Mouse (Mus musculus) right cerebral cortex, adult 18-20 months (tissue): Measurements from ENCODE around the gene Gnas.
A peak's percentile ranks its signal among the peaks of the same experiment; 100 is the strongest.
"Not testable (repeated sequence)": the region's sequence is repeated elsewhere in the genome, so short reads cannot be mapped to it uniquely, and the experiment has no call there.

Experiments
- DNase-seq: peaks from one replicate; pipeline ENCODE4 v3.0.0; 2022; ENCODE audit warnings: mixed read lengths

The Gnas gene

DNA sequence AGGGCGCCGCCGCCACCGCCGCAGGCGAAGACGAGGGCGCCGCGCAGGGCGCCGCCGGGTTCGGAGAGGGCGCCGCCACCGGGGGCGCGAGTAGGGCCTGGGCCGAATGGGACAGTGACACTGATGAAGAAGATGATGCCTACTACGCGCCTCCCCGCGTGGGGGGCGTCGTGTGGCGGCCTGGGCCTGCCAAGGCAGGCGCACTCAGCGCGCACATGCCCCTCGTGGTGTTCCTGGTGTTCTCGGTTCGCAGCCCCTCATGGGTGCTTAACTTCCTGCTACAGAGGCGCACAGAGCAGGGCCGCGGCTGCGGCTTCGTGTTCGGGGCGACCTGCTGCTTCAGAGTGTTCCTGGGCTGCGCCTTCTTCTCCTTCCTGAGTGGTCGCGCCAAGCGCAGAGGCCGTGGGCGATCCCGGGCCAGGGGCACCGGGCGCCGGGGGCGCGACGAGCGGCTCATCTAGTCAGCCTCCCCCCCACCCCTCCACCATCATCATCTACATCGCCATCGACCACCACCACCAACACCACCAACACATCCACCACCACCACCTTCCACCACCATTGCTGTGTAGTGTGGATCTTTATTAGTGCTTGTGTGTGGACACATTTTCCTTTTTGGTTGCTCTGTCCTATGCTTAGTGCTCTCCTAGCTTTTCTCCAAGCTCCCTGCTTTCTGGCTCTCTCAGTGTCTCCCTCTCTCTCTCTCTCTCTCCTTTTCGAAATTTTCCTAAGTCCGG lies 45.0 kb downstream of the Gnas start:
- no peak for DNase-seq

DNA sequence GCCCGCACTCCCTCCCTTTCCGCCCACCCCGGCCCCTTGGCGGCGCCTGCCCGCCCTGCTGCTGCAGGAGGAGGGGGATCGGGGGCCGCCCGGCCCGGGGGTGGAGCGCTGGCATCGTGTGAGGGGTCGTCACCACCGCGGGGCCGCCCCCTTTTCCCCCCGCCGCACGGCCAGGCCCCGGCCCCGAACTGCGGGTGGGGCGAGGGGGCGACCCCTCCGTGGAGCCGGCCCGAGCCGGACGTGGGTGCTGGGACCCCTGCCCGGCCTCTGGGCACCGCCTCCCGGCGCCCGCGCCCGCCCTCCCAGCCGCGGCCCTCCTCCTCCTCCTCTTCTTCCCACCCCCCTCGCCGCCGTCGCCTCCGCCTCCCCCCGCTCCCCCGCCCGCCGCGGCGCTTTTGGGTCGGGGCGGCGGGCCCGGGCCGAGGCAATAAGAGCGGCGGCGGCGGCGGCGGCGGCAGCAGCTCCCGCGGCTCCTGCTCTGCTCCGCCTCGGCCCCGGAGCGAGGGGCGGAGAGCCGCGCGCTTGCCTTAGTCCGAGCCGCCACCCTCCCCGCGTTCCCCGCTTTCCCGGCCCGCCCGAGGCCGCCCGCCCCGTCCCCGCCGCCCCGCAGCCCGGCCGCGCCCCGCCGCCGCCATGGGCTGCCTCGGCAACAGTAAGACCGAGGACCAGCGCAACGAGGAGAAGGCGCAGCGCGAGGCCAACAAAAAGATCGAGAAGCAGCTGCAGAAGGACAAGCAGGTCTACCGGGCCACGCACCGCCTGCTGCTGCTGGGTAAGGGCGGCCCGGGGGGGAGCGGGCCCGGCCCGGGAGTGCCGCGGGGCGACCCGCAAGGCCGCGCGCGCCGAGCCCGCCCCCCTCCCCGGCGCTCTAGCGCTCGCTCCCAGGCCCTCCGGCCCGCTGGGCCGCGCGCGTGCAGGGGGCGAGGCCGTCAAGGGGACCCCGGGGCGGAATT lies 45.8 kb downstream of the Gnas start:
- DNase-seq: peak; percentile 72

DNA sequence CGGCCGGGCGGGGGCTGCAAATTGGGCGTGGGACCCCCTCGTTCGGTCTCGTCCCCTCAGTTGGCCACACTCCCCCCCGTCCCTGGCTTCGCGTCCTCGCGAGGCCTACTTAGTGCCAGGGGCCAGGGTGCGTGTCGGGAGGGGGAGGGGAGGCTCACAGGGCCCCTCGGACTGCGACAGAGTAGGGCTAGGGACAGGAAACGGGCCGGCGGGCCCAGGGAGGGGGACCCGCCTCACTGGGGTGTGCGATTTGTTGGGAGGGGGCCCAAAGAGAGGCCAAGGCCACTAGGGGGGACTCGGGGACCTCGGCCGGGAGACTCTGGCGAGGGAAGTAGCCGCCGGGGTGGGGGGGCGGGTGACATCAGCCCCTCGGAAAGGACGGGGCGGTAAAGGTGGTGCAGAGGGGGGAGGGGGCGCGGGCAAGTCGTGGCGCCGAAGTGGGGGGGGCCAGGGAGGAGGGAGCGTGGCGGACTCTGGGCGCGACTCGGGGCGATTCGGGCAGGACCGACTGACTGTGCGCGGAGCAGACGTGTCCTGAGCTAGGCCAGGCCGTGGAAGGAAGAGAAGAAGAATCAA lies 46.6 kb downstream of the Gnas start:
- peak; percentile 55 for DNase-seq

DNA sequence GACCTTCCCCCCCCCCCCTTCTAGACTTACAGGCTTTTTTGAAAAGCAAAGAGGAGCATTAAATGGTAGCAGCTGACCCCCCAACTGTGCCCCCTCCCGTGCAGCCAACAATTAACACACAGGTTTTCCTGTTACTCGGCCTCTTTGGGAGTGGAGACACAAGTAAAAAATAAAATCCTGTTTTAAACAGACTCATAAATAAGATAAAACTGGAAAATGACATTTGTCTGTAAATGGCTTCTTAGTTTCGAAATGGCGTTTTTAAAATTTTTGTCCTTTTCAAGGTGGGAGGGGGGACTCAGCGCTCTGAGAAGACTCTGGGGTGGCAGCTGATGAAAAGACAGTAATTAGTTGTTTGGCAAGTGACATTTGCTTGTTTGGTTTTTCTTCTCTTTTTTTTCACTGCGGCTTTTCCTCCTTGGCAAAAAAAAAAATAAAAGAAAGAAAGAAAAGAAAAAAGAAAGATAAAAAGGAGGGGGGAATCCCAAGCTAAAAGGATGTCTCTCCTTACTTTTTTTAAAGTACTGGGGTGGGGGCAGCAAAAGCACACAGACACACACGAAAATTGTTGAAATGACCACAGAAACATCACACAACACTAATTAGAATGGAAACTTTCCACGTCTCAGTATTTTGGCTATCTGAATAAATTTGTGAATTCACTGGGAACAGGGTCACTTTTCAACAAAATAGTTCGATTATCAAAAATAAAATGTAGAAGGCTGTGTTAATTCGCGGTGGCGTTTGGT lies 47.3 kb downstream of the Gnas start:
- DNase-seq: no peak

DNA sequence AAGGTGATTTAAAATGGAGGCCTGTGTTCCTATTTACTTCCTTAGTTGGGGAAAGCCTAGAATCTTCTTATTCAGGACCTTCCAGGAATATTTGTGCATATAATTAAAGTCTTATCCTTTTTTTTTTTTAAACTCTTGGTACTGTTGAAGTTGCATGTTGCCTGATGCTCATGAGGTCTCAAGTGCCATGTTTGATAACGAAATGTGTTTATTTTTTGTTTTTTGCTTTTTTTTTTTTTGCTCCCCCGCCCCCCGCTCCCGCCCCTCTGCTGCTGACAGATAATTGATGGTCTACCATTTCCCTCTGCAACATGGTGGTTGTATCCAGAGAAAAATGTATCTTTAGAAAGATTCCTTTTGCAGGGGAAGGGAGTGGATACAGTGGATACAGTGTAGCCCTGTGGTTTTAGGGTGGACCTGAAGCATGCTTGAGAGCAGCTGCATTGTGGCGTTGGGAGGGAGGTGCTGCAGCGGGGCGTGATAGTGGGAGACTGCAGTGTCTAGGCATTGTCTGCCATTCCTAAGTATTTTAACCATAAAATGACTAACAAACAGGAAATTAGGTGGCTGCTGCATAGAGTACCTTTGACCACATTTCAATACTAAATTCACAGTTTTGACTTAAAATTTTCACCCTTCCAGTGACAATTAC lies 49.2 kb downstream of the Gnas start:
- DNase-seq: no peak

DNA sequence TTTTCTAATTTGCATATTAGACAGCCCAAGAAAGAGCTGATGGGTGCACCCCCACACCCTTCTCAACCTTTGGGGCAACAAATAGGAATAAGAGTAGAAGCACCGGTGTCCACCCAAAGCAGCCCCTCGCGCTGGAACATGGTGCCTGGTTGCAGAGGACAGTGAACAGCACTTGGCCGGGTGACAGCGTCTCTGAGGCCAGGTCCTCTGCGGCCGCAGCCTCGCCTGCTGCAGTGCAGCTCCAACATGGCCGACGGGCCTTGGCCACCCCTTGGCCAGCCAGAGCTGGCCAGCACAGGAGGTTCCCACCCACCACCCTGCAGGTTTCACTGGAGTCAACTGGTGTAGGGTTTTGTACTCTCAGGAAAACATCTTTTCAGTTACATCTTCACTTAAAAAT lies 50.3 kb downstream of the Gnas start:
- DNase-seq: no peak

DNA sequence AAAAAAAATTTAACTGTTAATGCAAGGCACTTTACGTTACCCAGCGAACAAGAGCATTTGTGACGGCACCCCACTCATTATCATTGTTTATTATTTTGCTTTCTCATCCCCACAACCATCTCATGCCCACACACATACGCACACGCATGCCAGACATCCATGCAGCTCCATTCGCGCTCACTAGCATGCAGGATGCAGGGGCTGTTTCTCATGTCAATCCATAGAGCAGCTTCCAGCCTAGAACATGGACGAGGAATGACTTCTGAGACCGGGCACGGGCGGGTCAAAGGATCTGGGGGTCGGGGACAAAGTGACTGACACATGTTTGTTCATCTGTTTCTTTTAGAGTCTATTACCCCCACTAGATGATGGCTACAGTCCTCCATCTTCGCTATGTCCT lies 53.2 kb downstream of the Gnas start:
- DNase-seq: no peak

GRCm38 (mm10) chr2:174339701-174340100 lies 55.6 kb downstream of the Gnas start:
- DNase-seq: no peak

DNA sequence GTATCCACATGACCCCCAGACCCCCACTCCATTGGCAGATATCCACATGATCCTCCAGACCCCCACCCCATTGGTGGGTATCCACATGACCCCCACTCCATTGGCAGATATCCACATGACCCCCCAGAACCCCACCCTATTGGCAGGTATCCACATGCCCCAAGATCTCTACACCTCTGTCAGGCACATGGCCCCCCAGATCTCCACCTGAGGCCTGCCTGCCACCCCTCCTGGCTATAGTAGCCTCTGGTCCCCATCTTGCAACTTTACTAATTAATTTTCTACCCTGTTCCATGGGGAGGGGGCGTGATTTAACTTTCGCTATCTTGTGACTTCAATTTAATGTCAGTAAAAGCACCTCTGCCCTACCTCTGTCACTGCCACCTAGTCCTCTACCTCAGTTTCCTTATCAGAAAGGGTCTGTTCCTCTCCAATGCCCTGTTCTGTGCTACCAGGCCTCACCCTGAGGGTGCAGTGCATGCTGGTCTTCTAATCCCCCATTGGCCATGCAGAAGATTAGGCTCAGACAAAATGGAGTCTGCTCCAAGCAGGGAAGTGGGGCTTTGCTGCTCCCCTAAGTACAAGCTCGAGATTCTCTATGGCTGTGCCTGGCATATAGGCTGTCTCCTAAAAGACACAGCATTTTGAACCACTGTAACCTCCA lies 56.2 kb downstream of the Gnas start:
- no peak for DNase-seq

- no peak for DNase-seq
These were observed 56.9 kb downstream of the Gnas start for GRCm38 (mm10) chr2:174340893-174341580.

GRCm38 (mm10) chr2:174342793-174343400 lies 58.8 kb downstream of the Gnas start:
- DNase-seq: no peak

- no peak for DNase-seq
These were observed 59.4 kb downstream of the Gnas start for GRCm38 (mm10) chr2:174343566-174343965.

- DNase-seq: peak; percentile 74
These were observed 60.0 kb downstream of the Gnas start for GRCm38 (mm10) chr2:174344003-174344655.

- DNase-seq: no peak
These were observed 60.9 kb downstream of the Gnas start for GRCm38 (mm10) chr2:174344996-174345395.

GRCm38 (mm10) chr2:174346612-174346998 lies 62.5 kb downstream of the Gnas start, which contains the start of gene Gm20721:
TSS of gene Gm20721 (minus strand) at chr2:174346712.
- DNase-seq: no peak

GRCm38 (mm10) chr2:174346999-174347668 lies 63.0 kb downstream of the Gnas start:
- DNase-seq: not testable (repeated sequence)

DNA sequence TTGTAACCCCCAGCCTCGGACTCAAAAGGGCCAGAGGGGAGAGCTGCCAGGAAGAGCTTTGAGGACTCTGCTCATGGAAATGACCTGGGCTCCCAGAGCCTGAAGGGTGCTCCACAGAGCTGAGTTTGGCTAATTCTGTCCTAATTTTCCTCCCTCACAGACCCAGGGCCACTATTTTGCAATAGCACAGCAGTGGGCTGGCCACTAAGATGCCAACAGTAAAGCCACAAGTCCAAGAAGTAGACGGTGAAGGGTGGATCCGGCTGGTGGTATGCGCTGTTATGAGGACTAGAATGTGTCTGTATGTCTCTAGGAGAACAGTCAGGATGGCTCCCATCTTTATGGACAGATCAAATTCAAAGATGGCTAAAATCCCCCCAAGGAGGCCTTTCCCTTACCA lies 74.4 kb downstream of the Gnas start:
- DNase-seq: no peak

GRCm38 (mm10) chr2:174359656-174360055 lies 75.5 kb downstream of the Gnas start:
- no peak for DNase-seq

DNA sequence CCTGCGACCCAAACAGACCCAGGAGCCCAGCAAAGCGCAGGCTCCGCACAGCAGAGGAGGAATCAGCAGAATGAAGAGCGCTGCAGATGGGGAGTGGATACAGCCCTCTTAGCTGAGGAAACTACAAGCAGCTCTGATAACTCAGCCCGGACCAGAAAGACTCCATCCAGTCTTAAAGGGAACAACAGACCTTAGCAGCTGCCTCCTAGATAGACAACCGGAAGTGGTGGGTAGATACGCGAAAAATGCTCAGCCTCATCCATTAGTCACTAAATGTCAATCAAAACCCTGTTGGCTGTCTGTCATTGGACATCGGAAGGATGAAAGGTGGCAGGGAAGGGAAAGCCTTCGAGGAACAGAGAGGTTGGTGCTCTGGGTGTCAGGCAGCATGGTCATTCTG lies 82.5 kb downstream of the Gnas start:
- DNase-seq: no peak
